Mouse (Mus musculus) kidney, adult 11 months (tissue): ENCODE data around the gene Tkfc.
"Not testable (repeated sequence)": the region's sequence is repeated elsewhere in the genome, so short reads cannot be mapped to it uniquely, and the experiment has no call there.

Experiments
- DNase-seq: peaks from one replicate; pipeline ENCODE4 v3.0.0; 2022

Gene Tkfc

GRCm38 (mm10) chr19:10585112-10585511, 20.3 kb downstream of the Tkfc start:
- DNase-seq = no peak

GRCm38 (mm10) chr19:10583550-10584146, 21.8 kb downstream of the Tkfc start:
- DNase-seq = no peak

- no peak for DNase-seq
These were observed 23.5 kb downstream of the Tkfc start for GRCm38 (mm10) chr19:10581984-10582383.

- no peak for DNase-seq
These were observed 24.7 kb downstream of the Tkfc start for GRCm38 (mm10) chr19:10580761-10581160.

- no peak for DNase-seq
These were observed 25.4 kb downstream of the Tkfc start for GRCm38 (mm10) chr19:10580102-10580501.

GRCm38 (mm10) chr19:10576690-10577561, 28.5 kb downstream of the Tkfc start, which contains the start of the genes Cyb561a3 and Tmem138:
Gene Cyb561a3 (plus strand): TSS chr19:10577172.
Gene Tmem138 (minus strand): TSS chr19:10577362.
- DNase-seq = peak; percentile 93

GRCm38 (mm10) chr19:10569627-10570026, 35.8 kb downstream of the Tkfc start:
- DNase-seq = no peak

GRCm38 (mm10) chr19:10565217-10565616, 40.2 kb downstream of the Tkfc start:
- DNase-seq = no peak

- no peak for DNase-seq
These were observed 41.2 kb downstream of the Tkfc start for GRCm38 (mm10) chr19:10564278-10564677.

- no peak for DNase-seq
These were observed 43.1 kb downstream of the Tkfc start for GRCm38 (mm10) chr19:10562351-10562750.

- DNase-seq = no peak
These were observed 43.7 kb downstream of the Tkfc start for GRCm38 (mm10) chr19:10561558-10562314.

- no peak for DNase-seq
These were observed 45.3 kb downstream of the Tkfc start for GRCm38 (mm10) chr19:10560108-10560507.

GRCm38 (mm10) chr19:10557837-10558375, 47.5 kb downstream of the Tkfc start:
- not testable (repeated sequence) for DNase-seq

GRCm38 (mm10) chr19:10557430-10557829, 48.0 kb downstream of the Tkfc start:
- no peak for DNase-seq

- DNase-seq = no peak
These were observed 48.5 kb downstream of the Tkfc start for GRCm38 (mm10) chr19:10557001-10557400.

GRCm38 (mm10) chr19:10555624-10556510, 49.6 kb downstream of the Tkfc start, which contains the start of gene Tmem216:
Gene Tmem216 (minus strand): TSS chr19:10556238.
- DNase-seq = peak; percentile 80

- no peak for DNase-seq
These were observed 66.0 kb downstream of the Tkfc start for GRCm38 (mm10) chr19:10539454-10539853.
